Mouse (Mus musculus) lung, postnatal 0 days (tissue): ENCODE measurements around the gene Lzts2. TPM values are rescaled to one million over a fixed set of nuclear protein-coding genes. Genes with fewer than 3 reads are reported as not detected.

Source experiments
- ATAC-seq: fragments of 200-750 bp; cut with Nextera tagmentation; 2 replicates; pipeline ENCODE4 v1.8.0; 2017; ENCODE audit warnings: moderate library complexity
- DNase-seq: peaks from one replicate; pipeline ENCODE4 v3.0.0-alpha.2; 2016; ENCODE audit warnings: low spot score
- H3K27ac ChIP-seq: fragments of 300-500 bp; sonication (generic); 2 replicates; pipeline ENCODE4 v1.5.1; 2014; ENCODE audit warnings: antibody characterized with exemption, mild to moderate bottlenecking, low read length, mixed read lengths
- H3K27me3 ChIP-seq: fragments of 300-500 bp; sonication (generic); replicated peaks from 2 replicates; pipeline ENCODE4 v1.6.1; 2014; ENCODE audit warnings: low read length, mixed read lengths; ENCODE audit not compliant: insufficient read depth
- H3K36me3 ChIP-seq: fragments of 300-500 bp; sonication (generic); 2 replicates; pipeline ENCODE4 v1.6.1; 2014; ENCODE audit warnings: low read length, mixed read lengths; ENCODE audit not compliant: insufficient read depth
- H3K4me1 ChIP-seq: fragments of 300-500 bp; sonication (generic); 2 replicates; pipeline ENCODE4 v1.6.1; 2014; ENCODE audit warnings: antibody characterized with exemption, low read depth, low read length, mixed read lengths; ENCODE audit not compliant: insufficient read depth
- H3K4me2 ChIP-seq: fragments of 300-500 bp; sonication (generic); replicated peaks from 2 replicates; pipeline ENCODE4 v1.6.1; 2014; ENCODE audit warnings: low read depth, mild to moderate bottlenecking, low read length, moderate library complexity, mixed read lengths
- H3K4me3 ChIP-seq: fragments of 300-500 bp; sonication (generic); 2 replicates; pipeline ENCODE4 v1.5.1; 2014; ENCODE audit warnings: low read depth, low read length
- H3K9ac ChIP-seq: fragments of 300-500 bp; sonication (generic); replicated peaks from 2 replicates; pipeline ENCODE4 v1.6.1; 2014; ENCODE audit warnings: low read depth, mild to moderate bottlenecking
- H3K9me3 ChIP-seq: fragments of 300-500 bp; sonication (generic); 2 replicates; pipeline ENCODE4 v1.6.1; 2016; ENCODE audit warnings: low read length, mixed read lengths
- CTCF ChIP-seq: IDR thresholded peaks from 2 replicates; pipeline ENCODE4 v1.5.1; 2016; ENCODE audit warnings: antibody characterized with exemption, mild to moderate bottlenecking
- EP300 ChIP-seq: IDR thresholded peaks from 2 replicates; pipeline ENCODE4 v1.6.1; 2016; ENCODE audit warnings: antibody characterized with exemption, mild to moderate bottlenecking, control low read depth
- WGBS: fragments of 180-500 bp; shearing (Covaris S2); extraction: QIAGEN DNeasy Blood & Tissue Kit; methylation state at CpG from one replicate; pipeline ENCODE4 v1.1.7; 2014; 5-methylcytosine and 5-hydroxymethylcytosine counted together
- polyA plus RNA-seq: library from polyadenylated mRNA; unstranded; fragments of >200 nt; fragmentation: Nextera tagmentation; extraction: Ambion mirVana; gene quantifications from 2 replicates; pipeline ENCODE4 v1.2.1, GENCODE M21; 2015

Gene Lzts2
- polyA plus RNA-seq, 1 experiment from 2014 or later = 56.0 TPM

DNA sequence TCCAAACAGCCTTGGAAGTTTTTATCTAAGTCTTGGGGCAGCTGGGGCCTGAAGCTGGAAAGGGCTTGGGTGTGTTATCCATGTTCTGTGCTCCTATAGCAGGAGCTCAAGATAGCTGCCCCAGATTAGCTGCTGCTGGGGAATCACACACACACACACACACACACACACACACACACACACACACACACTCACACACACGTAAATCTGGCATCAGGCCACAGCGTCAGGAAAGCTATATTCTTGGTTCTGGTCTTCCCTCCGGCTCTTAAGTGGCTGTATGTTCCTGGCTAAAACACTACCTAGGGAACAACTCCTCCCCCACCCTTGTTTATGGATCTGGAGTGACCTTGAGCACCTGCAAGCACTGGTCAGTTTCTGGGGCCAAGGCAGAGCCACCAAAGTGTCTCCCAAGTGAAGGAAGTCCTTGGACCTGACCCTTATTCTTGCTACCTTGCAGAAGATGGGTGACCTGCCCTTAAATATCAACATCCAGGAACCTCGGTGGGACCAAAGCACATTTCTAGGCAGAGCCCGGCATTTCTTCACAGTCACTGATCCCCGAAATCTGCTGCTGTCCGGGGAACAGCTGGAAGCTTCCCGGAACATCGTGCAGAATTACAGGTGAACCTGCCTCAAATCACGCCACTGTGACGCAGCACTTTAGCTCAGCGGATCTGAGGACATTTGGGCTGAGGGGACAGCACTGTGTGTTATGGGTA lies 34.6 kb downstream of the Lzts2 start:
- H3K4me2 ChIP-seq = peak overlapping the region; percentile 67
- no peaks in the 10 kb centered on the region for H3K9me3 ChIP-seq
- peaks cover 11% of the 10 kb centered on the region; the same call in 1 of the 2 replicates for H3K36me3 ChIP-seq
- WGBS = 78% methylated on average over 12 of the region's 12 CpGs
- ATAC-seq (no peak), DNase-seq (peak; percentile 16)
- H3K4me1 ChIP-seq = peaks cover 7% of the 10 kb centered on the region
- peak overlapping the region; percentile 57 for H3K4me3 ChIP-seq
- peak overlapping the region; percentile 65 for H3K9ac ChIP-seq
- TF ChIP-seq EP300 = no peak
- no peak for TF ChIP-seq CTCF
- peak overlapping the region; percentile 99 for H3K27ac ChIP-seq
- H3K27me3 ChIP-seq = peaks cover 17% of the 10 kb centered on the region; the same call in 1 of the 2 replicates

DNA sequence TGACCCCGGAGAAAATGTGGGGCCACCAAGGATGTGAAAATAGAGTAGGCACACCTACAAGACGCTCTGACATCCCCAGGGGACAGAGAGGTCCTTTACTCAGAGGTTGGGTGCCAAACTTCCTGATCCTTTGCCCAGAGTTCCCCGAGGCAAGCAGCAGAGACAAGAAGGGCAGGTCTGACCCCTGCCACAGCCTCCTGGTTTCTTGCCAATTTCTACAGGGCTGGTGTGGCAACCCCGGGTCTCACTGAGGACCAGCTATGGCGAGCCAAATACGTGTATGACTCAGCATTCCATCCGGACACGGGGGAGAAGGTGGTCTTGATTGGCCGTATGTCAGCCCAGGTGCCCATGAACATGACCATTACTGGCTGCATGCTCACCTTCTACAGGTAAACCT lies 35.3 kb downstream of the Lzts2 start:
- TF ChIP-seq CTCF (no peak), EP300 (no peak)
- H3K36me3 ChIP-seq = peaks cover 11% of the 10 kb centered on the region; the same call in 1 of the 2 replicates
- H3K27me3 ChIP-seq = peaks cover 15% of the 10 kb centered on the region; the same call in 1 of the 2 replicates
- ATAC-seq (no peak), DNase-seq (no peak)
- no peaks in the 10 kb centered on the region for H3K9me3 ChIP-seq
- peaks cover 7% of the 10 kb centered on the region for H3K4me1 ChIP-seq
- 66% methylated on average over 9 of the region's 9 CpGs for WGBS
- no peak overlapping the region for H3K4me2 ChIP-seq
- H3K27ac ChIP-seq = peak overlapping the region; percentile 99; the same call in 1 of the 2 replicates
- H3K4me3 ChIP-seq = no peak overlapping the region
- no peak overlapping the region for H3K9ac ChIP-seq

DNA sequence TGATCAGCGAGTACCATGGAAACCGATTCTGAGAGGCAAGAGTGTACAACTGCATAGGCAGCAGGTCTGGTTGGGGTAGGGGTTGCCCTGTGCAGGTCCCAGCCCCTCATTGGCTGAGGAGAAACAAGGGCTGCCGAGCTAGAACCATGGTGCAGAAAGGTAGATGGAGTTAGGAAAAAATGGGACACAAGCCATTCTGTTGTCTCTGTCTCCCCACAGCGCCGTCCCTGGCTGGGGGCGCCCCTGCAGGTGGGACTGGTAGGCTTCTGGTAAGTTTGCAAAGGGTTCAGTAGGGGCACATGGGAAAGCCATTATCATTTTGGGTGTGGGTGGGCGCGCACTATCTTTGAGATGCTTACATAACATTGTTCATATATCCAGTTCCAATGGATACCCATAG lies 39.2 kb downstream of the Lzts2 start:
- ATAC-seq (no peak), DNase-seq (no peak)
- Histone ChIP-seq H3K9ac (no peak overlapping the region), H3K9me3 (no peaks in the 10 kb centered on the region), H3K4me2 (no peak overlapping the region), H3K4me3 (no peak overlapping the region), H3K27me3 (no peaks in the 10 kb centered on the region), H3K4me1 (peaks cover 10% of the 10 kb centered on the region; the same call in 1 of the 2 replicates), H3K36me3 (peaks cover 11% of the 10 kb centered on the region; the same call in 1 of the 2 replicates), H3K27ac (no peak overlapping the region)
- WGBS = 83% methylated on average over 8 of the region's 8 CpGs
- TF ChIP-seq CTCF (no peak), EP300 (no peak)

DNA sequence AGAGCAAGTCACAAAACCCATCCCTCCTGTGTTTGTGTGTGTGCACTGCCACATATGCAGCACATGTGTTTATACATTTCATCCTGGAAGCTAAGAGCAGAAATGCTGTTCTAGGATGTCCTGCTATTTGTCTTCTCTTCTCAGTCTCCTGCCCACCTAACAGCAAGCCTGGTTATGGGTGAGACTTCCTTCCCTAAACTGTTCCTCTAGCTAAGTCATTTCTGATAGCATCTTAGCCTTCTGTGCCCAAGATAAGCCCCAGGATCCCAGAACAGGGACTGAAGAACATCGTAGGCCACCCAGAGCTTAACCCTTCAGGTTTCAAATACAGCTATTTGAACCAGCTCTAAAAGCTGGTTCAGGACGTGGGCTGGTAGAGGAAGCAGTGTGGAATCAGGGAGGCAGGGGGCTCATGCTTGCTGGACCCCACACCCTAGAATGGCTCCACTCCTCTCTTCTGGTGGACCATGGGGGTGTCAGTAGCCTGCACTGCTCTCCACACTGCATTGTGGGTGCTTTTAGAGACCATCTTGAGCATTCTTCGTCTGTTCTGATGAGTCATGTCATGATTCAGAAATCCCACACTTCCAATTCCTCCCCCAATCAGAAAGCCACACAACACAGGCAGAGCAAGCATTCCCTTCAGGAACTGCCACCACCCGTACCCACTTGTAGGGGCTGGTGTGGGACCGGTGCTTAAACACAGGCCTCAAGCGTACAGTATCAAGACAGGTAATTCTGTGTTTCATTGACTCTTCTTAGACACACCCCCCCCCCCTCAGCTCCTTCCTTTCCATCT lies 40.9 kb downstream of the Lzts2 start:
- Histone ChIP-seq H3K4me1 (peaks cover 10% of the 10 kb centered on the region; the same call in 1 of the 2 replicates), H3K36me3 (peaks cover 5% of the 10 kb centered on the region; the same call in 1 of the 2 replicates), H3K27ac (no peak overlapping the region), H3K27me3 (no peaks in the 10 kb centered on the region), H3K9ac (no peak overlapping the region), H3K4me3 (no peak overlapping the region), H3K4me2 (no peak overlapping the region), H3K9me3 (no peaks in the 10 kb centered on the region)
- 64% methylated on average over 6 of the region's 6 CpGs for WGBS
- DNase-seq = no peak
- TF ChIP-seq EP300 (0 out of 2 replicates have a peak, but pooled peaks have one; percentile 6), CTCF (no peak)
- no peak for ATAC-seq

DNA sequence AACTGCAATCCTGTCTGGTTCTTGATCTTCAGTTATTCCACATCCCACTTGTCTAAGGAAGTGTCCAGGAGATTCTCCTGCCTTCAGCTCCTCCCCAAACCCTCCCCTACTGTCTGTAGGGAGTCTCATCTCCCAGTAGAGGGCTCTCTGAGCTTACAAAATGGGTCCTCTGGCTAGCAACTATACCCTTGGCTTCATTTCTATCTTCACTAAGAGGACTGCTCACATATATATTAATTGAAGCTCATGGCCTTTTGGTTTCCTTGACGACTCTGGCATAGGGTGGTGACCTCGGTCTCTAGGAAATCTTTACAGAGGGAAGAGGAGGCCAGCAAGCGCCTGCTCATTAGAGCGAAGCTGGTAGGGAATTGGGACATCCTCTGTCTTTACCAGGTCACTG lies 42.1 kb downstream of the Lzts2 start:
- H3K27me3 ChIP-seq = no peaks in the 10 kb centered on the region
- 30% methylated on average over 4 of the region's 4 CpGs for WGBS
- H3K9ac ChIP-seq = no peak overlapping the region
- no peak overlapping the region for H3K27ac ChIP-seq
- no peak overlapping the region for H3K4me2 ChIP-seq
- H3K9me3 ChIP-seq = no peaks in the 10 kb centered on the region
- peaks cover 10% of the 10 kb centered on the region; the same call in 1 of the 2 replicates for H3K4me1 ChIP-seq
- DNase-seq (peak; percentile 88), ATAC-seq (peak; percentile 21)
- no peak overlapping the region for H3K4me3 ChIP-seq
- peak; percentile 84 for TF ChIP-seq CTCF
- no peak for TF ChIP-seq EP300
- 0 out of 2 replicates have a peak, but pooled peaks cover 5% of the 10 kb centered on the region for H3K36me3 ChIP-seq
